Mouse (Mus musculus) forebrain, embryonic 11.5 days (tissue): Measurements from ENCODE around the gene Edem1. TPM values are rescaled to one million over a fixed set of nuclear protein-coding genes. Genes with fewer than 3 reads are reported as not detected.
A peak's percentile ranks its signal among the peaks of the same experiment; 100 is the strongest.

Experiments
- ATAC-seq: fragments of 200-750 bp; cut with Nextera tagmentation; replicated peaks from 2 replicates; pipeline ENCODE4 v1.8.0; 2017; ENCODE audit warnings: moderate TSS enrichment; ENCODE audit not compliant: low FRiP score
- DNase-seq: peaks from one replicate; pipeline ENCODE4 v3.0.0-alpha.2; 2017; ENCODE audit warnings: low spot score
- H3K27ac ChIP-seq: fragments of 300-500 bp; sonication (generic); 2 replicates; pipeline ENCODE4 v1.5.1; 2014; ENCODE audit warnings: low read depth, low read length
- H3K27me3 ChIP-seq: fragments of 300-500 bp; sonication (generic); 2 replicates; pipeline ENCODE4 v1.6.1; 2014; ENCODE audit warnings: mild to moderate bottlenecking, low read length, mixed read lengths; ENCODE audit not compliant: control insufficient read depth, insufficient read depth
- H3K36me3 ChIP-seq: fragments of 300-500 bp; sonication (generic); 2 replicates; pipeline ENCODE4 v1.6.1; 2014; ENCODE audit warnings: mild to moderate bottlenecking, low read length, moderate library complexity, mixed read lengths; ENCODE audit not compliant: control insufficient read depth, insufficient read depth
- H3K4me1 ChIP-seq: fragments of 300-500 bp; sonication (generic); replicated peaks from 2 replicates; pipeline ENCODE4 v1.6.1; 2014; ENCODE audit warnings: low read length, mixed read lengths; ENCODE audit not compliant: control insufficient read depth, insufficient read depth
- H3K4me2 ChIP-seq: fragments of 300-500 bp; sonication (generic); 2 replicates; pipeline ENCODE4 v1.6.1; 2014; ENCODE audit warnings: low read depth, mild to moderate bottlenecking, low read length, moderate library complexity, mixed read lengths; ENCODE audit not compliant: severe bottlenecking
- H3K4me3 ChIP-seq: fragments of 300-500 bp; sonication (generic); 2 replicates; pipeline ENCODE4 v1.5.1; 2014; ENCODE audit warnings: low read depth, low read length
- H3K9ac ChIP-seq: fragments of 300-500 bp; sonication (generic); 2 replicates; pipeline ENCODE4 v1.6.1; 2014; ENCODE audit warnings: low read length
- H3K9me3 ChIP-seq: fragments of 300-500 bp; sonication (generic); 2 replicates; pipeline ENCODE4 v1.6.1; 2016; ENCODE audit warnings: low read length, mixed read lengths; ENCODE audit not compliant: control insufficient read depth
- WGBS: fragments of 180-500 bp; shearing (Covaris S2); extraction: QIAGEN DNeasy Blood & Tissue Kit; methylation state at CpG from one replicate; pipeline ENCODE4 v1.1.7; 2014; 5-methylcytosine and 5-hydroxymethylcytosine counted together
- polyA plus RNA-seq: library from polyadenylated mRNA; unstranded; fragments of >200 nt; fragmentation: Nextera tagmentation; extraction: Ambion mirVana; gene quantifications from 2 replicates; pipeline ENCODE4 v1.2.1, GENCODE M21; 2014

The Edem1 gene
- 23.0 and 32.5 TPM in 2 replicates for polyA plus RNA-seq

GRCm38 (mm10) chr6:108828234-108828868 is at the start of gene Edem1:
TSS of gene Edem1 (plus strand) at chr6:108828641.
- H3K9me3 ChIP-seq: no peaks in the 10 kb centered on the region
- peak; percentile 99 for DNase-seq

DNA sequence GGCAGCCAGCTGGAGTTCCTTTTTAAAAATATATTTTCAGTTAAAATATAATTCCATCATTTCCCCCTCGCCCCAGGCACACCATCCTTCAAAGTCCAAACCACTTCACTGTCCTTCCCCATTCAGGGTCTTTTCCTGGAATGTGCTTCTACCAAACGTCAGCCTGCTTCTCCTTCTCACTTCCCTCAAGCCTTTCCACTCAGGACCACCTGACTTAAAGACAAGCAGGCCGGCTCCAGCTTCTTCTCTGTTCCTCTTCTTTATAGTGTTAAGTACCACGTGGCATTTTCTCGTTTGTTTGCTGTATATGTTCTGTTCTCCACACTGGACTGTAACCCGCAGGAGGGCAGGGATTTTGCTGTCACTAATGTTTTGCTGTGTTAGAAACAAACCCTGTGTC is 46.6 kb upstream of the Edem1 start:
- H3K9me3 ChIP-seq: no peaks in the 10 kb centered on the region
- H3K36me3 ChIP-seq: no peaks in the 10 kb centered on the region
- H3K4me1 ChIP-seq: peaks cover 5% of the 10 kb centered on the region; the same call in 1 of the 2 replicates
- DNase-seq: no peak
- 68% methylated on average over 6 of the region's 6 CpGs for WGBS
- H3K4me3 ChIP-seq: no peak overlapping the region
- no peaks in the 10 kb centered on the region for H3K27me3 ChIP-seq
- no peak overlapping the region for H3K9ac ChIP-seq
- no peak for ATAC-seq
- no peak overlapping the region for H3K4me2 ChIP-seq
- H3K27ac ChIP-seq: no peak overlapping the region

More at GRCm38 (mm10) chr6:108828234-108828868, at the start of gene Edem1:
- Histone ChIP-seq H3K4me3 (peak within 1 kb of the TSS; percentile 86), H3K4me1 (peaks cover 3% of the 10 kb centered on the region; the same call in 1 of the 2 replicates), H3K4me2 (peak within 1 kb of the TSS; percentile 75), H3K27me3 (no peaks in the 10 kb centered on the region), H3K36me3 (no peaks in the 10 kb centered on the region), H3K9ac (peak within 1 kb of the TSS; percentile 89), H3K27ac (peak within 1 kb of the TSS; percentile 81)
- under 1% methylated on average over 67 of the region's 67 CpGs for WGBS
- ATAC-seq: peak; percentile 98

DNA sequence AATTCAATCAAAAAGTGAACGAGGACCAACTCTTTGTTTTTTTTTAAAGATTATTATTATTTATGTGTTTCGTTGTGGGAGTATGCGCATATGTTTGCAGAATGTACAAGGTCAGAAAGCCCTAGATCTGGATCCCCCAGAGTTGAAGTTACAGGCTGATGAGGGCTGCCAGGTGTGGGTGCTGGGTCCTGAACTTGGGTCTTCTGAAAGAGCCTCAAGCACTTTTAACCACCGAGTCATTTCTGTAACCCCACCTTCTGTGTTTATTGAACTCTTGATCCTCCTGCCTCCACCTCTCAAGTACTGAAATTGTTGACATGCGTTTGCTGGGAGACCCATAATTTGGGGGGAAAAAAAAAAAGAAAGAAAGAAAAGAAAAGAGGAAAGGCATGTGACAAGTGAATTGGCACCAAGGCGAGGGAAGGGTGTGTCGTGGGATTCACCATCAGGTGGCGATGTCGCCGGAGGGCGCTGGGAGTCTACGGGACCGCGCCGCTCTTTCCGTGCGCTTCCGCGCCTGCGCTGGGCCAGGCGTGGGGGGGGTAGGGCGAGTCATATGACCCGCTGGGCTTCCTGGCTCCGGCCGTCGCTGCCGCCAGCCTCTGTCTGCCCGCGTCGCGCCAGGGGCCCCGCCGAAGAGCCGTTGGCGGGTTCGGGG is 45.8 kb upstream of the Edem1 start, which contains the start of gene Arl8b:
Gene Arl8b, plus strand, starts transcription at position 574 of the 658 bp plus-strand sequence.
- peak within 1 kb of the TSS; percentile 59 for H3K27ac ChIP-seq
- peak within 1 kb of the TSS; percentile 98 for H3K4me3 ChIP-seq
- DNase-seq: peak; percentile 97
- no peaks in the 10 kb centered on the region for H3K27me3 ChIP-seq
- peak; percentile 97 for ATAC-seq
- H3K9ac ChIP-seq: peak within 1 kb of the TSS; percentile 89
- peaks cover 5% of the 10 kb centered on the region; the same call in 1 of the 2 replicates for H3K4me1 ChIP-seq
- H3K9me3 ChIP-seq: no peaks in the 10 kb centered on the region
- 10% methylated on average over 36 of the region's 36 CpGs for WGBS
- peak within 1 kb of the TSS; percentile 76 for H3K4me2 ChIP-seq
- H3K36me3 ChIP-seq: no peaks in the 10 kb centered on the region

GRCm38 (mm10) chr6:108783184-108783881 is 45.1 kb upstream of the Edem1 start:
- H3K4me2 ChIP-seq: peak overlapping the region; percentile 76
- H3K4me3 ChIP-seq: peak overlapping the region; percentile 98
- H3K36me3 ChIP-seq: no peaks in the 10 kb centered on the region
- no peaks in the 10 kb centered on the region for H3K27me3 ChIP-seq
- H3K9ac ChIP-seq: peak overlapping the region; percentile 89
- under 1% methylated on average over 53 of the region's 57 CpGs for WGBS
- DNase-seq (peak; percentile 69), ATAC-seq (peak; percentile 71)
- H3K9me3 ChIP-seq: no peaks in the 10 kb centered on the region
- peaks cover 5% of the 10 kb centered on the region; the same call in 1 of the 2 replicates for H3K4me1 ChIP-seq
- H3K27ac ChIP-seq: peak overlapping the region; percentile 59

DNA sequence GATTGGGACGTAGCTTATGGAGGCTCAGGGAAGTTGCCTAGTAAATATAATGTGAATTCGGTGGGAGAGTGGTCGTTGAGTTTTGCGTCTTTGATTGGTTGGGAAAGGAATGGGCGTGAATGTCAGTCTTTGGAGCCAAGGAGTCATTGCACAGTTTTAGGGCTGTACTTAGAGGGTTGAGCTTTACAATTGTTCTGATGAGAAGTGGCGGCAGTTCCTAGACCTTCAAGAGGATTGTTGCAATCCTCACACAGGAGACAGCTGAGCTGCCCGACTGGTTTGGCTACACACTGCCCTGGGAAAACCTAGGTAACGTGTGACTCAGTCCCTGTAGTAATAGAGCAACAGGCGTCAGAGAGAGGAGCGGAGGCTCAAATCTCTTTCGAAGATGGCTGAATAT is 44.4 kb upstream of the Edem1 start:
- Histone ChIP-seq H3K27me3 (no peaks in the 10 kb centered on the region), H3K27ac (no peak overlapping the region), H3K4me2 (peak overlapping the region; percentile 76), H3K9me3 (no peaks in the 10 kb centered on the region), H3K9ac (peak overlapping the region; percentile 89), H3K4me1 (peaks cover 5% of the 10 kb centered on the region; the same call in 1 of the 2 replicates), H3K36me3 (no peaks in the 10 kb centered on the region), H3K4me3 (peak overlapping the region; percentile 98)
- DNase-seq (no peak), ATAC-seq (no peak)
- 46% methylated on average over 11 of the region's 11 CpGs for WGBS

DNA sequence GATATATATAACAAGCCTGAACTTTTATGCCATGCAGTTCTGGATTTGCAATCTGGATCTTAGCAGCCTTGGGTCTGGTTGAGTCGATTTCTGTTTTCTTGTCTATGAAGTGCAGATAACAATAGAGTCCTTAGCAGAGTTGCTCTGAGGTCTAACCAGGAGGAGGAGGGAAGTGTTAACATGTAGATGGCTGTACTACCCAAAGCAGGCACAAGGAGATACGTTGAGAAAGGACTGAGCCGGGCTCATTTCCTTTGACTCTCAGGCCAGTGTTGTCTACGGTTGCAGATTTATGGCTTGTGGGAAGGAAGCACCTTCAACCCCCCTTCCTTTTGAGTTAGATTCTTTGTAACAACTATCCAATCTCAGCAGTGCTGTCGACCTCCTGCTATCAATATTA is 43.6 kb upstream of the Edem1 start:
- Histone ChIP-seq H3K36me3 (no peaks in the 10 kb centered on the region), H3K4me1 (peaks cover 5% of the 10 kb centered on the region; the same call in 1 of the 2 replicates), H3K27ac (no peak overlapping the region), H3K4me3 (no peak overlapping the region), H3K4me2 (no peak overlapping the region), H3K9me3 (no peaks in the 10 kb centered on the region), H3K27me3 (no peaks in the 10 kb centered on the region), H3K9ac (no peak overlapping the region)
- DNase-seq (no peak), ATAC-seq (no peak)
- WGBS: 86% methylated on average over 5 of the region's 5 CpGs

DNA sequence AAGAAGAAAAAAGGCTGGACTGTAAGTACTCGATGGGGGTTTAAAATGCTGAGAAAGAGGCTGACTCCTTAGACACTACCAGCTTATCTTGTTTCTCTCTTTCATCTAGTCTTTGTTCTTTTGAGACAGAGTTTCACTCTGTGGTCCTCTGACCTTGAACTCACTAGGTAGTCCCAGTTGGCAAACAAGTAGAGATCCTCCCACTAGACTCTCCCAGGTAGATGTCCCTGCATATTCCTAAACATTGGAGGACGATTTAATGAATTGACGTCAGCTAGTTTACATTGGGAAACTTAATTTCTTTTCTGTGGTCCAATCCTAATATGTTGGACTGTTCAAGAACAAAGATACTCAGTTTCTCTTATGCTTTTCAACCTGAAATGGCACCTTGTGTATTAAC is 42.9 kb upstream of the Edem1 start:
- H3K9ac ChIP-seq: no peak overlapping the region
- H3K9me3 ChIP-seq: no peaks in the 10 kb centered on the region
- no peak overlapping the region for H3K4me3 ChIP-seq
- 92% methylated on average over 3 of the region's 3 CpGs for WGBS
- no peaks in the 10 kb centered on the region for H3K27me3 ChIP-seq
- ATAC-seq (no peak), DNase-seq (no peak)
- no peak overlapping the region for H3K27ac ChIP-seq
- H3K4me1 ChIP-seq: peaks cover 5% of the 10 kb centered on the region; the same call in 1 of the 2 replicates
- no peak overlapping the region for H3K4me2 ChIP-seq
- no peaks in the 10 kb centered on the region for H3K36me3 ChIP-seq

DNA sequence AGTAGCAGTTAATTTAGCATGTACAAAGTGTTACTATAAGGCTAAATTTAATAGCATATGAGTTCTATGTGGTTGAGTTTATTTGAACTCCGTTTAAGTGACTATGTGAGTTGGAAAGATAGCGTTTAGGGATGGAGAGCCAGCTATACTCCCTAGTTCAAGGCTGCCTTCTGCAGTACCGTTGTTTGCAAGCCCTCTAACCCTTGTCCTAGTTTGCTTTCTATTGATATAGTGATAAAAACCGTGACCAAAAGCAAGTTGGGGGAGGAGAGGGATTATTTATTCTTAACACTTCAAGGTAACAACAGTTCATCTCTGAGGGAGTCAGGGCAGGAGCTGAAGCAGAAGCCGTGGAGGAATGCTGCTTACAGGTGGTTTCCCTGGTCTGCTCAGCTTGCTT is 36.9 kb upstream of the Edem1 start:
- WGBS: 86% methylated on average over 5 of the region's 5 CpGs
- DNase-seq (no peak), ATAC-seq (no peak)

More for the DNA sequence above, 36.9 kb upstream of the Edem1 start:
- Histone ChIP-seq H3K9me3 (no peaks in the 10 kb centered on the region), H3K4me1 (no peaks in the 10 kb centered on the region), H3K4me2 (no peak overlapping the region), H3K27ac (no peak overlapping the region), H3K36me3 (no peaks in the 10 kb centered on the region), H3K9ac (no peak overlapping the region), H3K27me3 (no peaks in the 10 kb centered on the region), H3K4me3 (no peak overlapping the region)
